Mouse (Mus musculus) right cerebral cortex, postnatal 36 days (tissue): Measurements from ENCODE around the gene Wdr5b.
"Not testable (repeated sequence)": the region's sequence is repeated elsewhere in the genome, so short reads cannot be mapped to it uniquely, and the experiment has no call there.

Source experiments
- DNase-seq, 2 experiments: peaks; one replicate each; pipeline ENCODE4 v3.0.0; 2022; ENCODE audit warnings: low spot score in 2 of 2, mixed read lengths in 1 of 2

The Wdr5b gene

DNA sequence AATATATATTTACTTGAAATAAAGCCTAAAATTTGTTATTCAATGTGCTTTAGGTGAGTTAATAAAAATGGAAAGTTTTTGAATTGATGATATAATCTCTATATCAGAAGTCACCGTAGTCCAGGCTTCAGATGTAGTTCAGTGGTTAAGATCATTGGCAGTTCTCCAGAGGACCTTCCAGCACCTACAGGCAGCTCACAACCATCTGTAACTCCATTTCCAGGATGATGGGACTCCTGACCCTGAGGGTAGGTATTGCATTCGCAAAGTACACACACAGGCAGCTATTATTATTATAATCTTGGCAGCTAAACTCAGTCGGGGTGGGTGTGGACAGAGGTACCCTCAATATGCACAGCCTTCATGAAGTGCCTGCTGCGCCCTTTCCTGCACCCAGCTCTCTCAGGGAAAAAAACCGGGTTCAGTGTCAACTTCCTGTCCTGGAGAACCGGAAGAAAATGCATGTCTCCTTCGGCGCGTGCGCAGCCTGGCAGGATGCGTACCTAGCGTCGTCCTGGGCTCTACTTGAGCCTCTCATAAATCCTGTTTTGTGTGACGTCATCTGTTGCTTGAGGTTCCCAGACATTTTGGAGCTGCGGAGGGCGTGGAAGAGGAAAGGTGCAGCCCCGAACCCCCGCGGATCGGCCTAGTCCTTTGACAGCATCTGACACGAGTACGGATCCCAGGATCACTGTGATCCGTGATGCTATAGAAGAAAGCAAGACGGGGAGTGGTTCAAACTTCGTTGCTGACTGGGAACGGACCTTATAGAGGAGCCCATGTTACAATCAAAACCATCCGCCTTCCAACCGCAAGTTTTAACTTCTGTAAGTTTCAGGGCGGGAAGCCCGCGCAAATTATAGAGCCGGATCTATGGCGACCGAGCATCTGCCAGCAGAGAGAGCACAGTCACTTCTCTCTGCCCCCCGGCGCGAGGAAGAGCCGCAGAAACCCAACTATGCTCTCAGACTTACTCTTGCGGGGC is at the start of gene Wdr5b:
Gene Wdr5b, plus strand, starts transcription at position 551 of the 985 bp plus-strand sequence.
- DNase-seq = peak; percentile 92 to 97

GRCm38 (mm10) chr16:35992391-35992790 is 48.6 kb upstream of the Wdr5b start:
- DNase-seq = no peak

- DNase-seq = no peak
These were observed 47.7 kb upstream of the Wdr5b start for GRCm38 (mm10) chr16:35993316-35993715.

DNA sequence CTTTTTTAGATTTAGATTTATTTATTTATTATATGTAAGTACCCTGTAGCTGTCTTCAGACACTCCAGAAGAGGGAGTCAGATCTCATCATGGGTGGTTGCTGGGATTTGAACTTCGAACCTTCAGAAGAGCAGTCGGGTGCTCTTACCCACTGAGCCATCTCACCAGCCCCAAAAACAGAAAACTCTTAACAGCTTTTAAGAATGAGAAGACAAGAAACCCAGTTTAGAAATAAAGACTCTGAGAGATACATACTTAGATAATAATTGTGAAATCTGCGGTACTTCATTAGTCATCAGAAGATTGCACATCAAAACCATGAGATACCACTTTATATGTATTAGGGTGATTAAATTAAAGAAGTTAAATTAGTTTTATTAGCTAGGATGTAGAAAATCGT is 42.1 kb upstream of the Wdr5b start:
- not testable (repeated sequence) for DNase-seq

GRCm38 (mm10) chr16:36008396-36008795 is 32.6 kb upstream of the Wdr5b start:
- DNase-seq = no peak

- no peak for DNase-seq
These were observed 24.7 kb upstream of the Wdr5b start for GRCm38 (mm10) chr16:36016335-36016734.

DNA sequence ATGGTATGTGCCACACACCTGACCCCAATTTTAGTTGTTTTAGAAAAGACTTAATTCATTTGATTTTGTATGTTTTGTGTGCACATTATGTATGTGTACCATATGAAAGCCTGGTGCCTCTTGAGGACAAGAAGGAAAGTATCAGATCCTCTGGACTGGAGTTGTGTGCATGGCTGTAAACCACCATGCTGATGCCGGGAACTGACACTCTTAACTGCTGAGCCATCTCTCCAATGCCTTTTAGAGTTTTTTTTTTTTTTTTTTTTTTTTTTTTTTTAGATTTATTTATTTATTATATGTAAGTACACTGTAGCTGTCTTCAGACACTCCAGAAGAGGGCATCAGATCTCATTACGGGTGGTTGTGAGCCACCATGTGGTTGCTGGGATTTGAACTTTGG is 12.9 kb upstream of the Wdr5b start:
- DNase-seq = not testable (repeated sequence)

- no peak for DNase-seq
These were observed 633 bp downstream of the Wdr5b start for GRCm38 (mm10) chr16:36041625-36042020.

- DNase-seq = no peak
These were observed 2.1 kb downstream of the Wdr5b start for GRCm38 (mm10) chr16:36043073-36043472.

DNA sequence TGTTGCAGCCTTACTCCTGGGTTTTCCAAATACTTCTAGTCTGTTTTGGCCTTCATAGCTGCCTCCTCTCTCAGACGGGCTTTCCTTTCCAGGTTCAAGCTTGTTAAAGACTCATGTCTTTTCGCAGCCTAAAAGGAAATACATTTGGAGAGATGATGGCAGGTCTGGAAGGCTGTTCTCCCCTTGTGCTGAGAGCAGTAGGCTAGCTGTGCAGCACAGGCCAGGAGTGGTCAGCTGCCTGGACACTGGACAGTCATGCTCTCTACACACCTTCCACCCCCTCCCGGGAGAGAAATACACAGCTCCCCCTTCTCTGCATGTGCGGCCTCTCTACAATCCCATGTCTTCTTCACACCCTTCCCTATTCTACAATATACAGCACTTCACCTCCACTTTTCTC is 3.0 kb downstream of the Wdr5b start:
- no peak for DNase-seq

- no peak for DNase-seq
These were observed 6.5 kb downstream of the Wdr5b start for GRCm38 (mm10) chr16:36047538-36047937.

DNA sequence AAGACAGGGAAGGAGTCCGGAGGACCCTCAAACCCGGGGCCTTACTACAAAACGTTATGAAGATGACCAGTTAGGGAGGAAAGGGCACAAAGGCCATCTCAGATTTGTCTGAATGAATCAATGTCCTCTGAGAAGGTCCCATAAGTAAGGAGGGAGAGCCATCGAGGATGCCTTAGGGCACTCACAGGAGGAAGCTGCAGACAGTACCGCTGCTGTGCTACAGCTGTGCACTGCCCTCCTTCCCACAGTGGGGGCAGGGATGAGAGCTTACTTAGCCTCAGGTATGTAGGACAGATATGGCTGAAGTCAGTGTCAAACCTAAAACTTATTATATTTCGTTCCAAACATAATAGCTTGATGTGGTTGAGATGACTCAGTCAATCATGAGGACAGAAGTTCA is 10.5 kb downstream of the Wdr5b start:
- DNase-seq = no peak

DNA sequence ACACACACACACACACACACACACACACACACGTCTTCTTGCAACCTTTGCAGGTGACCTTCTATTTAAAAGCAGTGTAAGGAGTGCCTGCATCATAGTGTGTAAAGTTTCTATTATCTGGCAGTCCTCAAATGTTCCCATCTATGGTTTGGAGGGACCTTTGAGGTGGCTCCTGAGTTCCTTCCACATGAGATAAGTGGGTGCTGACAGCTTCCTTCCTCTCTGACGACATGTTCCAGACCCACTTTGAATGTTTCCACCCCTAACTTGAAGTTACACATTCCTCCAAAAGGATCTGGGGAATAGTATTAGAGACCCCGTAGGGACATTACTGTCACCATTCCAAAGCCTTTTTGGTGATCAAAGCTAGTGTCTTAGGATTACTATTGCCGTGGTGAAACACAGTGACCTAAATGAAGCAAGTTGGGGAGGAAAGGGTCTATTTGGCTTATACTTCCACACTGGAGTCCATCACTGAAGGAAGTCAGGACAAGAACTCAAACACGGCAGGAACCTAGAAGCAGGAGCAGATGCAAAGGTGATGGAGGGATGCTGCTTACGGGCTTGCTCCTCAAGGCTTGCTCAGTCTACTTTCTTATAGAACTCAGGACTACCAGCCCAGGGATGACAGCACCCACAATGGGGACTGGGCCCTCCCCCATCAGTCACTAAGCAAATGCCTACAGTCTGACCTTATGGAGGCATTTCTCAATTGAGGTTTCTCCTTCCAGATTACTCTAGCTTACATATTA is 12.7 kb downstream of the Wdr5b start:
- no peak for DNase-seq

DNA sequence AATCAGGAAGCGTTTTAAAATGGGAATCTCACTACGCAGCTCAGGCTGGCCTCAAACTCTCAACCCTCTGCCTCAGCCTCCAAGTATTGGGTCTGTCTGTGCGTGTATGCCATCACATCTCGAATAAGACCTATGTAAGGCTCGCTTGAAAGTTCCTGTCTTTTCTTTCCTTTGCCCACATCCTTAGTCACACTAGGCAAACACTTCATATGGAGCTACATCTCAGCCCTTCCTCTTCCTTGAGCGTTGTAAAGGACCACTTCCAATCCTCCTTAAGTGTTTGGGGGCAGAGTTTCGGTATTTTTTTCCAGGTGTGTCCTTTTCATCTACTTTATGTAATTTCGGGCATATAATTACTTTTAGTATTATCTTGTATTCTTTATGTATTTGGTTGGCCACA is 13.9 kb downstream of the Wdr5b start:
- no peak for DNase-seq

DNA sequence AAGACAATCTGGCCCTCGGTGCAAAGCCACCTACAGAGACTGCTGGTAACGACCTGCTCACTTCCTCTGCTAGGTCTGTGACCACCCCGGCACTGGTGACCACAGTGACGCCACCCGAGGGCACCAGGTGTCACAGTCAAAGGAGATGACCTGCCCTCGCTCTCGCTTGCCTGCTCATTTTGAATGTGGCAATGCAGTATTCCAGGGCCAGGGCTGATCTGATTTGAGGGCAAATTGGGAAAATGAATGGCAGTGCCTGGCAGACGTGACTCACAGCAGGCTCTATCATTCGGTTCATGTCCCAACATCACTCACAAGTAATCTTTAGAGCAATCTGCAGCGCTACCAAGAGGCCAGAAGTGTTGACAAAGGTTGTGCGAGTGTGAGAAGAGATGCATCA is 15.4 kb downstream of the Wdr5b start:
- no peak for DNase-seq

GRCm38 (mm10) chr16:36057933-36058475 is 17.0 kb downstream of the Wdr5b start:
- DNase-seq = no peak

DNA sequence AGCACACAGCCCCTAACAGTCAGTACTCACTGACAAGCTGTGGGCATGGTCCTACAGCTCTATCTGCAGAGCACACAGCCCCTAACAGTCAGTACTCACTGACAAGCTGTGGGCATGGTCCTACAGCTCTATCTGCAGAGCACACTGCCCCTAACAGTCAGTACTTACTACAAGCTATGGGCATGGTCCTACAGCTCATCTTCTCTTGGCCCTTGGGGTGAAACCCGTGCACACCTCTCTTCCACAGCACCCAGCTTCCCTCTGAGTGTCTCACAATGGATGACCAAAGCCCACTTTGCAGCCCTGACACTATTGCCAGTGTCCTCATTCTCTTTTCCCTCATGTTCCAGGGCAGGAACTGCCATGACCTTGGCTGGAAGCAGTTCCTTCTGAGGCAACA is 21.5 kb downstream of the Wdr5b start:
- not testable (repeated sequence) for DNase-seq

DNA sequence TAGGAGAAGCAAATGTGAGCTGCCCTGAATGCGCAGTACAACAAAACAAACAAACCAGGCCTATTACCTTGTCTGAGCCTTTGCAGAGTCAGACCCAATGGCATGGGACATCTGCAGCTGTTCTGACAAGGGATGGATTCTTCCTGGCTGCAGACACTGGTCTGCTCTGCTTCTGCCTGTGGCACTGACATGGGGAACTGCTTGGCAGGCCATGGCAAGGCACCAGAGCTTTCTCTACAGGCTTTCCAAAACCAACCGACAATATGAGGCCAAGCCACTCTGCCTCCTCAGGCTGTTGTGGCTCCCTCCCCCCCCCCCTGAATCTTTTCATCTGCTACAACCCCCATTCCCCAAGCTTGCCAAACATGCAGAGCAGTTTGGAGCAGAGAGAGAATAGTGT is 22.3 kb downstream of the Wdr5b start:
- DNase-seq = no peak

DNA sequence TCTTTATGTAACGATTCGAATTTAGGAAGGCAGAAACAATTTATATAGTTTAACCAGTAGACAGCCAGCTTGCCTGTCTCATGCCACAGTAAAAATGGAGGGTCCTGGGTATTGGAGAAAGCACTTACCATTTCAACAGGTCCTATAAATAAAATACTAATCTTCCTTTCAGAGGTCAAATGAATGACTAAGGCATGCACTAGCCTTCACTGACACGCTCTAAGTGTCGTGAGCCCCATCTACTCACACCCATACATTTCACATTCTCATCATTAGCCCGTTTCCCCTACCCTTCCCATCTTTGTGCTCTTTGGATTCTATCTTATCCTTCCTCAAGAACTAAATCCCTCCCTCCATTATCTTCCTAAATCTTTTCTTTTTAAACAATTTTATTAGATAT is 23.9 kb downstream of the Wdr5b start:
- no peak for DNase-seq

DNA sequence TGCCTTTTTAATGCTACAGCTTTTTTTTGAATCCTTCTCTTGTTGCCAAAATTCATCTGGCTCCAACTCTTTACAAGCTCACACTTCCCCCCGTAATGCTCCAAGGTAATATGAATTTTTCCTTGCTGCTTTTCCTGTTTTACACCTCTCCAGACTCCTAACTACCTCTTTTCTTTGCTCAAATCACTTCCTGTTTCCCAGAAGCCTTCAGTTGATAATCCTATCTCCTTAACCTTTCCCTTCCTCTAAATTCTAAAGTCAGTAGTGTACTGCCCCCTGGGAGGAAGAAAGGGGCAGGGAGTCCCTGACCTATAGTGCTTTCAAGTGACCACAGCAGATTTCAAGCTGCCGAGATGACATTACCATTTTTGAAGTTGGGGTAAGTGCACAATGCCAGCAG is 26.7 kb downstream of the Wdr5b start:
- DNase-seq = no peak

DNA sequence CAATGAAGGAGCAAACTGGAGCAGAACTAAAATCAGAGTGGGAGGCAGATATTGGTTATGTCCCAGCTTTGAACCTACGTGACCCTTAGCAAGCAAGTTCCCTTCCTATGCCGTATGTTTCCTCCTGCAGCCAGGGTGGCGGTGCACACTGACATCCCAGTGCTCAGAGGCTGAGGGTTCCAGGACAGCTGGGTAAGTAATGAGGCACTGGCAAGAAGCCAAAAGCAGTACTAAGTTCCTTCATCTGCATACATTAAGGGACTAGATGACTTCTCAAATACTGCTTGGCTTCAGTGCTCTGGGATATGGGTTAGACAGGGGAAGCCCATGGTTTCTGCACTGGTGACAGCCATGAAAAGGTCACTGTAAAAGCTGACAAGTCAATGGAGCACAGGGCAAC is 27.4 kb downstream of the Wdr5b start:
- no peak for DNase-seq

DNA sequence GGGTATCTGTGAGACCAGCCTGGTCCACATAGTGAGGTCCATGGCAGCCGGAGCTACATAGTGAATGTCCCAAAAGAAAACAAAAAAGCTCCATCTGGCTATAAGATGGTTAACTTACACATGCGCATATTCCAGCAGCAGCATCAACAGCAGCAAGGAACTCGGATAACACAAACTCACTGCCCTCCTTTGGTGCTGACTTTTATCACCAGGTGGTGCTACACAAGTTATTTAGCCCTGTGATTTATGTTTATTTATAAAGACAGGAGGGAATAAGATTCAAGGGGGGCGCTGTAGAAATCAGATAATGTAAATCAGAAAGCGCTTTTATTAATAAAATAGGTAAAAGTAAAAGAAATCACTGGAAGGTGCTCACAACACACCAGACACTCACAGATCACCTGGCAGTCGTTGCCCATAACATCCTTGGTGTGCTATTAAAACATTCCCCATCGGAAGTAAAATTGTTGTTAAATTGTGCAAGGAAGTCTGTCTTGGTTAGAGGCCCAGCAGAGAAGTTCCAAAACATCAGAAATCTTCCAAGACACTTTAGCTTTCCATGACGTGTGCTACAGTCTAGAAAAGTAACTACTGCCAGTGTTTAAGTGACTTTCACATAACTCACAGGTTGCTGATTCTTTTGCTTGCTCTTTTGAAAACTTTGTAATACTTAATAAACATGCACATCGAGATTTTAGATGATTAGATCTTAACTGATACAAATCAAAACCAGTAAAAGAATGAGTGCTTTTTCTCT is 29.0 kb downstream of the Wdr5b start:
- no peak for DNase-seq
